Mouse (Mus musculus): ENCODE measurements around the gene Klhl22.

GRCm38 (mm10) chr16:17758902-17759301, 516 bp upstream of the Klhl22 start:
- TF ChIP-seq CTCF (IDR thresholded peaks at IDR 0.05) (no peak), EP300 (IDR thresholded peaks at IDR 0.05) (no peak)

All from lung, postnatal 0 days (tissue).